Mouse (Mus musculus): ENCODE results near the gene Gm9918.

DNA sequence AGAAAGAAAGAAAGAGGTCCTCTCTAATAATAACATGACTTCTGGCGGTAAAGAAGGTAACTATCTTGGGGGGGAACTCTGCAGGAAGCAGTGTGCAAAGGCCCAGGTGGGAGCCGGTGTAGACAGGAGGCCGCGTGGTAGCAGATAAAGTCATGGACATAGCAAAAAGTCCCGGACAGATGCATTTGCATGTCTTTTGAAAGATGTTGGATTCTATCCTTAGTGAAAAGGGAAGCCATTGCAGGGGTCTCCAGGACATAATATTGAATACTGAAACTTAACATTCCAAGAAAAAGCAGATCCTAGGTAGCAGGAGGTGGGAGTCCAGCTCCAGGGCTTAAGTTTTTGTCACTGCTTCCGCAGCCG, 8.3 kb downstream of the Gm9918 start:
- TF ChIP-seq CTCF (IDR thresholded peaks at IDR 0.05; ENCODE audit: borderline replicate concordance, extremely low read depth, insufficient read depth, insufficient read length) (no peak), POLR2A (IDR thresholded peaks at IDR 0.05; ENCODE audit: borderline replicate concordance, extremely low read depth, insufficient read depth, insufficient read length, poor library complexity, severe bottlenecking) (no peak)

All from brain, embryonic 14.5 days (tissue).